Mouse (Mus musculus) layer of hippocampus, postnatal 36 days (tissue): ENCODE data around the gene Magi3. TPM values are rescaled to one million over a fixed set of nuclear protein-coding genes. Genes with fewer than 3 reads are reported as not detected.

Experiments
- DNase-seq, 2 experiments: peaks; one replicate each; pipeline ENCODE4 v3.0.0; 2022
- total RNA-seq, 2 experiments: library from RNA; stranded (reverse); gene quantifications; 2 replicates each; pipeline ENCODE4 v1.2.3; 2021

Gene Magi3
- total RNA-seq, 2 experiments from 2014 or later = 30.7 to 31.5 TPM

GRCm38 (mm10) chr3:104189823-104190222, 30.4 kb downstream of the Magi3 start:
- DNase-seq = no peak

DNA sequence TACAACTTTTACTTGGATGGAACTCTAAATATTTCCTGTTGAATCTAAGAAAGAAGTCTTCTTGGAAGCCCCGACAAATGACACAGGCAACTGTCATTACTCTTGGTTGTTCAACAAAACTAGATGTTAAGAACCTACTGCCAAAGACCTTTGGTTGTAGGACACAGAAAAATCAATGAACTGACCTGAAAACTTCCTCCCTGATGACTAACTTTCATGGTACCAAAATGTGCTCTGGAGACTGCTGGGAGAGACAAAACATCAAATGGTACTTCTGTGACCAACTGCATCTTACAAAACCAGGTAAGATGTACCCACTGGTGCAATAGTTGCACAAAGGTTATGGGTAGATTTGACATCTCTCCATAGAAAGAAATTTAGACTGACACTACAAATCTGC, 30.9 kb downstream of the Magi3 start:
- DNase-seq = no peak

DNA sequence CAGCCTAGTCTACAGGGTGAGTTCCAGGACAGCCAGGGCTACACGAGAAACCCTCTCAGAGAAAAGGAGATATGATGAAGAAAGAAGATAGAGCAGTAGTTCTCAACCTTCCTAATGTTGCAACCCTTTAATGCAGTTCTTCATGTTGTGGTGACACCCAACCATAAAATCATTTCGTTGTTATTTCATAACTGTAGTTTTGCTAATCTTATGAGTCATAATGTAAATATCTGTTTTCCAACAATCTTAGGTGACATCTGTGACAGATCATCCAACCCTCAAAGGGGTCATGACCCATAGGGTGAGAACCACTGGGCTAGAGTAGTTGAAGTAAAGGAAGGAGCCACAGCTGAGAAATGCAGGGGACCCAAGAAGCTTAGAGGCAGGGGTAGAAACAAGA, 35.9 kb downstream of the Magi3 start:
- DNase-seq = no peak

- no peak for DNase-seq
These were observed 36.5 kb downstream of the Magi3 start for GRCm38 (mm10) chr3:104183656-104184055.

- no peak for DNase-seq
These were observed 37.5 kb downstream of the Magi3 start for GRCm38 (mm10) chr3:104182711-104183110.

DNA sequence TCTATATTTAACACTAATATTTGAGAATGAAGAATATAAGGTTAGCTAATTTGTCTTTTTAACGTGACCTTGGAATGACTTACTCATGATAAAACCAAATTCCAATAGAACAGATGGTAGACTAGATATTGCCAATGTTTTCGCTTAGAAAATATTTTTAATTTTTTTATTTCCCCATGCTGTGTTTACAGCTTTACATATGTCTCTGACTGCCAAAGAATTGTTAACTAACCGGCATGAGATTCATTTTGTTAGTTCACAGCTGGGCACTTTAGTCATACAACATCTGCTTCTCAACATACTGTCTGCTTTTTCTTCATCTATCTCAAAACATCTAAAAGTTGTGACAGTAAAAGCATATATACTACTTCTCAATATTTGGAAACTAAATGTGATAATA, 58.8 kb downstream of the Magi3 start:
- DNase-seq = no peak

DNA sequence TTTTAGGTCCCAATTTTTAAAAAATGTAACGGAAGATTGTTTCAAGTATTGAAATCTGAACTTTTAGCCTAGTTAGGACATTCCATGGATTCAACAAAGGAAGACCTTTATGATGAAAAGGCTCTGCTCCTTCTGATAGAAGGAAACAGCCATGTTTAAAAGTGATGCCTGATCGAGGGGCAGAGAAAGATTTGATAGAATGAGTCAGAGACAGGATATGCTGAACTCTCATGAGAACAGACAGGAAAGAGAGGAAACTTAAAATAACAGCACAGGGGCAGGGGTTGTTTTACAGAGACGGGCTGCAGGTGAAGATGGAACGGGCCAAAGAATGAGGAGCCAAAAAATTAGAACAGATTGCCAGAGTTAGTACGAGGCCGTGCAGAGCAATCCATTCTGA, 59.6 kb downstream of the Magi3 start:
- no peak for DNase-seq

GRCm38 (mm10) chr3:104150146-104150545, 70.0 kb downstream of the Magi3 start:
- no peak for DNase-seq

DNA sequence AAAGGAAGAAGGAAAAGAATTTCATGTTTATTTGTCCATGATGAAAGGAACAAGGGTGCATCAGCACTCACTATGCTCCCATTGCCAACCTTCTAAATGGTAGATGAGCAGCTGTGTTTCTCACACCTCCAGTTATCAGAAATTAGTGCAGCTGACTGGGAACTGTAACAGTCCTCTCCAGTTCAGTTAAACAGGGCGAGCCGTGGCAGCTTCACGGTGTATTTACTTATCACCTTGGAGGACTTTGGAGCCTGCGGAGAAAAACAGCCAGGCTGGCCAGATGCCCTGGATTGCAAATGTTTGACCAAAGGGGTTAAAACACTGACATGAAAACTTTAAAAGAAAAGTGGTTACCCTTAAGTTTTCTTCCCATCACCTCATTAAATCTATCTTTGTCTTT, 77.8 kb downstream of the Magi3 start:
- DNase-seq = no peak

- DNase-seq = no peak
These were observed 81.2 kb downstream of the Magi3 start for GRCm38 (mm10) chr3:104138953-104139450.

DNA sequence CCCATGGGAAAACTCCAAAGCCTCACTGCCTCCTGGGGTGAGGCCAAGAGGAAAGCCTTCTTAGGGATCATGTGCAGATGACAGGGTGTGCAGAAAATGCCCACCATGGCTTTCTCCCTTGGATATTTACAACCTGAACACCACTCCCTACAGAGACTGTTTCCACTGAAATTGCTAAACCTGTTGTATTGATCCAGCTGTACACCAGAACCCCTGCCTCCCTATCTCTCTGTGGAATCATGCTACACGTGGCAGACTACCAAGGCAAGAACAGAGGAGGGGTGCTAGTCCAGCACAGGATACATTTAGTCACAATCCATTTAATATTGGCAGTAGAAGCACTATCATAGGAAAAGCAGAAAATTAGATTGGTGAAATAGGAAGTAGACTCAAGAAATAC, 94.5 kb downstream of the Magi3 start:
- DNase-seq = no peak

DNA sequence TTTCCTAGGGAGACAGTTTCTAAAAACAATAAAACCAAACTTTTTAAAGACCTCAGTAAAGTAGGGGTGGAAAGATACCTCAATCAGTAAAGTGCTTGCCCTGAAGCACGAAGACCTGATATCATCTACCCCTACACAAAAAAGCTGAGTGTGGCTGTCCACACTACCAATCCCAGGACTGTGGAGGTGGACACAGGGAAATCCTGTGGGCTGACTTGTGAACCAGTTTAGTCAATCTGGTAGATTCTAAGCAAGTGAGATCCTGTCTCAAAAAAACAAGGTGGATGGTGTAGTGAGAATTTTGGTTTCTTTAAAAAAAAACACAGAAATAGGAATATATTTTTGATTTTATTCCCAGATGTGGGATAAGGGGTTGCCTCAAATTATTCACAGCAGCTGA, 96.3 kb downstream of the Magi3 start:
- no peak for DNase-seq

- DNase-seq = no peak
These were observed 110.7 kb downstream of the Magi3 start for GRCm38 (mm10) chr3:104109478-104109877.

DNA sequence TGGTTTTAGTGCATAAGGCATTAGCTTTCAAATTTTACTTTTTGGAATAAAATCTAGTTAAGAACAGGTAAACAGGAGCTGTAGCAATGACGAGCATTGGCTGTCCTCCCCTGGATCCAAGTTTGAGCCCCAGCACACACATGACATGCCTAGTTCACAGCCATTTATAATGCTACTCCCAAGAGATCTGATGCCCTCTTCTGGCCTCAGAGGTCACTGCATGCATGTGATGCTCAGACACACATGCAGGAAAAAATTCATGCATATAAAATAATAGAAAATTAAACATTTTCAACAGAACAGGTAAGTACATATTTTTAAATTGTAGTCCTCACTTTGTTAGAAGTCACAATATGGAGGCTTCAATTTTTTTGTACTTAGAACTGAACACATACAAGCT, 115.2 kb downstream of the Magi3 start:
- no peak for DNase-seq

DNA sequence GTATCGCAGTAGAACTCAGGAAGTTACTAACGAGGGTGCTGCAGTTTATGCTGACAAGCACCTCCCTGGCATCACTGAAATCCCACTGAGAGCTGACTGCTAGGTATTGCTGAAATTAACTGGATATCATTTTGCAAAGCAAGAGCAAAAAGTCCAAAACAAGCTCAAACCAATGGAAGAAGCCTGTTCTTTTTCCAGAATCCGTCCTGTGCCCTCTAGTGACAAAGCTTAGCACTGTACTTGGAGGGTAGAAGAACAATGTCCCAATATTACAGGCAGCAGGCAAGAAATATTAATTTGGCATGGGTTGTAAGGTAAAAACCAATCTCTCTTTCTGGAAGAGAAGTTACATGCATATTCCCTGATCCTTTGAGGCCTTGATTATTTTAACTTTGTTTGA, 118.5 kb downstream of the Magi3 start:
- DNase-seq = no peak

DNA sequence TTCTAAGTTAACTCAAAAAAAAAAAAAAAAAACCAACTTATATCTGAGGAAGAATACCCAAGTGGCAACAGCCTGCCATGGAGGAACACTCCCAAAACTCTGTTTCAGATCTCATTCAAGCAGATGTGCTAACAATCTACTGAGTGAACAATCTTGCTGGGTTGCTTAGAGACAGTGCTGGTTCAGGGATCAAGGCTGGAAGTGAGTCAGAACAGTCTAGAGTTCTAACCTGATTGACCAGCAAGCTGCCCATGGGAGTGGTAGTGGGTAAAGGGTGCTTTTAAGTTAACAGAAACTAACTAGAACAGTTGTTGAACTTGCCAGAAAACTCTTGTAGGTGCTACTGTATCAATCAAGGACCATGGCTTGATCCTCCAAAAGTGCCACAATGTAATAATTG, 118.9 kb downstream of the Magi3 start:
- DNase-seq = no peak

- no peak for DNase-seq
These were observed 124.2 kb downstream of the Magi3 start for GRCm38 (mm10) chr3:104095936-104096335.

- no peak for DNase-seq
These were observed 125.5 kb downstream of the Magi3 start for GRCm38 (mm10) chr3:104094646-104095045.

DNA sequence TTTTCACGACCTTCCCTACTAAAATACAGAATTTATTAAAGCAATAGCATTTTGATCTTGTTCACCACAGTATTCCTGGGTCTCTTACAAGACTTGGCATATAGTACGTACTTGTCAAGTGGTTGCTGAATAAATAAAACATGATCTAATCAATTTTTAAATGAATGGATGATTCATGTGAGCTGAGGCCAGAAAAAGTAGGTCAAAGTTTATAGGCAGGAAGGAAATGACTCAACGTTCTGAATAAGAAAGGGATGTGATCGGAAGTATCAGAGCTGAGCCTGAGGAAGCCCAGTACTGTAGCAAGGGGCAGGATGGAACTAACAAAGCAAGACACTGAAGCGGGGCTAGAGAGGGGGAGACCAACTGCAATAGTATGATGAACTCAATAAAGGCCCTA, 127.4 kb downstream of the Magi3 start:
- no peak for DNase-seq

DNA sequence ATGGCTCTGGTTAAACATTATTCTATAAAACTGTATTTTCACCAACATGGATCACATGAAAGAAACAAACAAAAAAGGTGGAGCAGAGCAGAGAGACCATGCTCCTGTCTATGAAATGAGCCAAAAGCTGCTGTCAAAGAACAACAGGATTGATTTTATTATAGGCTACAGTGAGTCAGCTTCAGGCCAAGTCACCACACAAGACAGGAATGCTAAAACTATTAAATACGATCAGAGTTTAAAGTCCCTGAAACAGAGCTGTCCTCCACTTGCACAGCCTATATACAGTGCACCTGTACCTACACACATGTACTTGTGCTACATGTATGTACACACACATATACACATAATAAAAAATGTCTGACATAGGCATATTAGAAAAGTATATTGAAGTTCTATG, 138.1 kb downstream of the Magi3 start:
- no peak for DNase-seq

- DNase-seq = no peak
These were observed 141.4 kb downstream of the Magi3 start for GRCm38 (mm10) chr3:104078725-104079124.

DNA sequence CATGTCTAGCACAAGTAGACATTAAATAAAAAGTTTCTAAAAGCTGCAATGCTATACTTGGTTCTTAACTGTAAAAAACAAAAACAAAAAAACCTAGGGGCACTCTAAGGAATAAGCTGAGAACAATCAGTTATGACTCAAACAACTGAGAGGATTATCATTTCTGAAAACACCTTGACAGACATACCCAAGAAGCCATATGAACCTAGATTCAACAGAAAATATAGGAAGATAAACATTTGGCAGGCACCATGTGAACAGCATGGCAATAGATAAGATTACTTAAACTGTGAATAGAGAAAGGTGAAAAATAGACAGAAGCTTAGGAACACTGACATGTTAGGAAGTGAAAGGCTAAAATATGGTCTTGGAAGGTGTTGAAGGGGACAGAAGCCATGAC, 150.8 kb downstream of the Magi3 start:
- DNase-seq = no peak

DNA sequence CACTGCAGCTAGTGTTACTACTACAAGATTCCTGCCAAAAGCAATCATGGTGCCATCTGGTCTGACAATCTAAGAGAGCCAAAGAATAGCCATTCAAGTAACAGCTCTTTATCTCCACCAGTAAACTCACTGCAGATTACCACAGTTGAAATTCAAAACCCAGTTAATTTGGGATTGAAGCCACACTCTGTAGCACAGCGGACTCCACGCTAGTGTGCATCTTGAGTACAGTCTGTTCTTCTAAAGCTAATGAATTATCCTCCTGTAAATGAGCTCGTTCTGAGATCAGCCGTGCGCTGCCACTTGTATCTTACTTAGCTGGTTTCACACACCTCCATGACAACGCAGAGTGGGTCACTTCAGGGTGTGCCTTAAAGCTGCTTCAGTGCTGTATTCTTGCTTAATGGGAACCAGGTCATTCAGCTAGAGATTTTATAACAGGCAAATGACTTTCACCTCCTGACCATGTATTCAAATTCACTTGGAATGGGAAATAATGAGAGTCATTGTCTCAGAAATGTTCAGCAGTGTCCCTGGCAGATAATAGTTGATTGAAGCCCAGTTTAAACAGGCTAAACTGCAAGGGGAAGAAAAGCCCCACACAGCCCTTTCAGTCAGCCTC, 161.1 kb downstream of the Magi3 start:
- DNase-seq = peak; percentile 28 to 48

DNA sequence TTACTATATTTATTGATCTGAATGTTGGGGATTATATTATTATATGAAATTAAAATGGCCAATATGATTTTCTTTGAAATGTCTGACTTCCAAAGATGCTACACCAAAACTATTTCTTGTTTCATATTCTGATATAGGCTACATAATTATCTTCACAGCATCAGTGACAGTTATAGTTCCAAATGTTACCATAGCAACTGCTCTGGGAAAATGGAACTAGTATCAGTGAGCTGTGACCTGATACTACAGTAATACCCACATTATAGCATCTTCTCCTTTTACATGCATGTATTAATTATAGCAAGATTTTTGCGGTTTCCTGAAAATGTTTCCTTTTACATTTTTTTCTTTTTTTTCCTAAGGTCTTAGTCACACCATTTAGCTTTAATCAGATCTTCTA, 187.4 kb downstream of the Magi3 start:
- DNase-seq = no peak

- DNase-seq = no peak
These were observed 188.1 kb downstream of the Magi3 start for GRCm38 (mm10) chr3:104032086-104032485.
